Mouse (Mus musculus): ENCODE data around the gene Acsbg2. TPM values are rescaled to one million over a fixed set of nuclear protein-coding genes. Genes with fewer than 3 reads are reported as not detected.

The Acsbg2 gene
- total and polyA plus RNA-seq, 2 experiments from 2014 or later = not detected

DNA sequence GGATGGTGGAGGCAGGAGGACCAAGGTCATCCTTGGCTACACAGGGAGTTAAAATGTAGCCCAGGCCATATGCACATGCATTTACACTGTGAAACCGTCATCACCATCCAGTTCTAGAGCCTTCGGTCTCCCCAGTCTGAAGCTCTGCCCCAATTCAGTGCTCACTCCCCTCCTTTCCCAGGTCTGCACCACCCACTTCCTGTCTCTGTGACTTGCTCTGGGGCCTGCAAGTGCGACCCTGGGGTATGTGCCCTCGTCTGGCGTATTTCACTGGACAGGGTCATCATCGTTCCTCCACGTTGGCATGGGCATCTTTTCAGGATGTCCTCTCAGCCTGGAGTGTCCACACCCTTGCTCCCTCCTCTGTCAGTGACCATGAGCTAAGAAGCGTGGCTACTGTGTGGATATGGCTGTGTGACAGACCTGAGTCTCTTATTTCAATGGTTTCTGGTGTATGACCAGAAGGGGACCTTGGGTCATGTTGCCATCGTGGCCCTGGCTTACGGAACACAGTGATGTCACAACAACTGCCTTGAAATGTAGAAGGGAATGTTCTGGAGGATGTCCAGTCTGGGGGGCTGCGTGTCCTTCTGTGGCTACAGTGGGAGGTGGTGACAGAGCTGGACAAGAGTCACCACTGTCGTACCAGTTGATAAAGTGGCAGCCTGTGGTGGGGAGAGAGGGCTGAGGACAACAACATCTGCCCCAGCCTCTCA lies 847 bp upstream of the Acsbg2 start, which contains the start of gene 1700061G19Rik:
1700061G19Rik (plus strand) TSS at position 542 of the 716 bp plus-strand sequence.
- Histone ChIP-seq H3K9me3 (ENCODE audit: low read length) (no peaks in the 10 kb centered on the region), H3K4me2 (ENCODE audit: low read depth, low read length) (no peak within 1 kb of the TSS), H3K4me1 (ENCODE audit: insufficient read depth, low read length) (no peaks in the 10 kb centered on the region), H3K4me3 (ENCODE audit: low read length) (no peak within 1 kb of the TSS), H3K9ac (replicated peaks; ENCODE audit: low read length) (no peak within 1 kb of the TSS), H3K27me3 (ENCODE audit: insufficient read depth, low read length) (no peaks in the 10 kb centered on the region), H3K36me3 (ENCODE audit: insufficient read depth, low read length) (no peaks in the 10 kb centered on the region), H3K27ac (no peak within 1 kb of the TSS)
- 85% methylated on average over 12 of the region's 12 CpGs for WGBS
- DNase-seq (ENCODE audit: low spot score) (no peak), ATAC-seq (no peak)
- TF ChIP-seq CTCF (IDR thresholded peaks at IDR 0.05; ENCODE audit: low read depth) = no peak

DNA sequence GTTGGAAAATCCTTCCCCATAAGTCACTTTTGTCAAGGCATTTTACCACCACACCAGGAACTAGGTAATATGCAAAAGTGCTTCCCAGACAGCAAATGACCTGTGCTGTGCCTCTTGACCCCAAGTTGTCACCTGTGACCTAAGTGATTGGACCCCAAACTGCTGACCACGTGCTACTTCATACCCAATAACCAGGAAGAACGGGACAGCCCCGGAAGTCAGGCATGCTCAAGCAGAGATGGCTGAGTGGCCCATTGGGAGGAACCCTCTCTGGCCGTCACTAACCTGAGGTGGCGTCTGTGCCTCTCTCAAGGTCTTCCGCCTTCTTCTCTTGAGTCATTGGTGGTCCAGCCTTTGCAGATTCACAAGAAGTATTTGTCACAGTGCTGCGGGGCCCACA lies 1.7 kb downstream of the Acsbg2 start:
- Histone ChIP-seq H3K27me3 (ENCODE audit: insufficient read depth, low read length) (no peaks in the 10 kb centered on the region), H3K9me3 (ENCODE audit: low read length) (no peaks in the 10 kb centered on the region), H3K4me2 (ENCODE audit: low read depth, low read length) (no peak overlapping the region), H3K27ac (no peak overlapping the region), H3K4me3 (ENCODE audit: low read length) (no peak overlapping the region), H3K9ac (replicated peaks; ENCODE audit: low read length) (no peak overlapping the region), H3K36me3 (ENCODE audit: insufficient read depth, low read length) (no peaks in the 10 kb centered on the region), H3K4me1 (ENCODE audit: insufficient read depth, low read length) (no peaks in the 10 kb centered on the region)
- no peak for DNase-seq (ENCODE audit: low spot score)
- TF ChIP-seq CTCF (IDR thresholded peaks at IDR 0.05; ENCODE audit: low read depth) = no peak
- ATAC-seq = no peak
- 80% methylated on average over 7 of the region's 7 CpGs for WGBS

DNA sequence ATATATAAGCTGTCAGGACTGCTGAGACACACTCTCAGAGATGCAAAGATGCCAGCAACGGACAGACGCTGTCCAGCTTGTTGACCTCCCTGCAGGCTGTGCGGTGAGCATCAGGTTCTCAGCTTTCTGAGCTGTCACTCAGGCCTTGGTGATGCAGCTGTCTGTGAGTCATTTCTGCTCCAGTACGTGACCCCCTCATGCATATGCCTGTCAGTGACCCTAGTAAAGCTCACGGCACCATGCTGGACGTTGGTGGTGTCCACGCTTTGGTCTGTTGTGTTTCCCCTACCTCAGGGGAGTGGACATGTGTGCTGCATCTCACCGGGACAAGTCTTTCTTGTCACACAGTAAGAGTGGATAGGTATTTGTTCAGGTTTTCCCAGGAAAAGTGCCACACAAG lies 2.5 kb downstream of the Acsbg2 start:
- DNase-seq (ENCODE audit: low spot score) (no peak), ATAC-seq (no peak)
- H3K9me3 ChIP-seq (ENCODE audit: low read length) = no peaks in the 10 kb centered on the region
- no peaks in the 10 kb centered on the region for H3K27me3 ChIP-seq (ENCODE audit: insufficient read depth, low read length)
- TF ChIP-seq CTCF (IDR thresholded peaks at IDR 0.05; ENCODE audit: low read depth) = no peak
- no peaks in the 10 kb centered on the region for H3K36me3 ChIP-seq (ENCODE audit: insufficient read depth, low read length)
- no peak overlapping the region for H3K27ac ChIP-seq
- no peak overlapping the region for H3K9ac ChIP-seq (replicated peaks; ENCODE audit: low read length)
- WGBS = 68% methylated on average over 8 of the region's 8 CpGs
- no peak overlapping the region for H3K4me2 ChIP-seq (ENCODE audit: low read depth, low read length)
- H3K4me3 ChIP-seq (ENCODE audit: low read length) = no peak overlapping the region
- no peaks in the 10 kb centered on the region for H3K4me1 ChIP-seq (ENCODE audit: insufficient read depth, low read length)

DNA sequence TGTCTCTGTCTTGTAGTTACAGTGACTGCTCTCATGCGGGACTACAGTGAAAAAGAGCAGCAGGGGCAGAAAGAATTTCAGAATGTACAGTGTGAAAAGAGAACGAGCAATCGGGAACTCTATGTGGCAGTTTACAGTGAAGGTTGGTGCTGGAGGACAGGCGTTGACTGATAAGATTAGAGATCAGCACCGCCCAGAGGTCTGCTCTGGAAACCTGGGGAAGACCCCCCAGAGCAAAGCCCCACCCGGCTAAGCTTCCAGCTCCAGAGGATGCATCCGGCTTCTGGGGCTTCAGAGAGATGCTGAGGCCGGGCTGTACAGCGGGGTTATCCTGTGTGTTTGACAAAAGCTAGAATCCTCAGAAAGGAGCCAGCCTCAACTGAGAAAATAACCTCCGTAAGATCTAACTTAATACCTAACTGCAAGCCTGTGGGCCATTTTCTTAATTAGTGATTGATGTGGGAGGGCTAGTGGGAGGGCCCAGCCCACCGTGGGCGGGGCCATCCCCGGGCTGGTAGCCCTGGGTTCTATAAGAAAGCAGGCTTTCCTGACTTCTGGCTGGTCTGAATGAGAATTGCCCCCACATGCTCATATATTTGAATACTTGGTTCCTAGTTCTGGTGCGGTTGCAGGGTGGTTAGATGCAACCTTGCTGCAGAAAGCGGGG lies 3.8 kb downstream of the Acsbg2 start:
- Histone ChIP-seq H3K36me3 (ENCODE audit: insufficient read depth, low read length) (no peaks in the 10 kb centered on the region), H3K27ac (no peak overlapping the region), H3K4me2 (ENCODE audit: low read depth, low read length) (no peak overlapping the region), H3K4me3 (ENCODE audit: low read length) (no peak overlapping the region), H3K4me1 (ENCODE audit: insufficient read depth, low read length) (no peaks in the 10 kb centered on the region), H3K9me3 (ENCODE audit: low read length) (no peaks in the 10 kb centered on the region), H3K9ac (replicated peaks; ENCODE audit: low read length) (no peak overlapping the region), H3K27me3 (ENCODE audit: insufficient read depth, low read length) (no peaks in the 10 kb centered on the region)
- ATAC-seq = no peak
- WGBS = 74% methylated on average over 15 of the region's 15 CpGs
- no peak for TF ChIP-seq CTCF (IDR thresholded peaks at IDR 0.05; ENCODE audit: low read depth)
- no peak for DNase-seq (ENCODE audit: low spot score)

DNA sequence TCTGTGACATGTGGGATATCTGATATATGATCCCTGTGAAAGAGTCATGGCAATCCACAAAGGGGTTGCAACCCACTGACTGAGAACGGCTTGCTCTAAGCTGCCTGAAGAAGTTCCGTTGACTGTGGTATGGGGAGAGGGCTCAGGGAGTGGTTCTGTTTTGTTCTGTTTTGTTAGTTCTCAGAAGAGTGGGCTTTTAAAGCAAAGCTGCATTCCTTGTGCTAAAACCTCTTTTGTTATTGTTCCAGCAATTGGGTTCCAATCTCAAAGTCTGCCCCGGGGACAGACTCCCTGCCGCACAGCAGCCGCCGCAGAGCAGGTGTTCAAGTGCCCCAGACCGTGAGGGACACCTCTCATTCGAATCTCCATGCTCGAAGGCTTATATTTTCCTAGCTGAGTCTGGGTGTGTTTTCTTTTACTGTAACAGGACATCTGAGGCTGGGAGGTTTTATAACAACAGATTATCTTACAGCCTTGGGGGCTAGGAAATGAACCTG lies 4.7 kb downstream of the Acsbg2 start:
- H3K27ac ChIP-seq = no peak overlapping the region
- ATAC-seq (no peak), DNase-seq (ENCODE audit: low spot score) (no peak)
- no peaks in the 10 kb centered on the region for H3K27me3 ChIP-seq (ENCODE audit: insufficient read depth, low read length)
- no peaks in the 10 kb centered on the region for H3K9me3 ChIP-seq (ENCODE audit: low read length)
- TF ChIP-seq CTCF (IDR thresholded peaks at IDR 0.05; ENCODE audit: low read depth) = no peak
- no peaks in the 10 kb centered on the region for H3K36me3 ChIP-seq (ENCODE audit: insufficient read depth, low read length)
- no peaks in the 10 kb centered on the region for H3K4me1 ChIP-seq (ENCODE audit: insufficient read depth, low read length)
- H3K4me3 ChIP-seq (ENCODE audit: low read length) = no peak overlapping the region
- H3K4me2 ChIP-seq (ENCODE audit: low read depth, low read length) = no peak overlapping the region
- no peak overlapping the region for H3K9ac ChIP-seq (replicated peaks; ENCODE audit: low read length)
- whole genome bisulfite sequencing = 59% methylated on average over 9 of the region's 9 CpGs

DNA sequence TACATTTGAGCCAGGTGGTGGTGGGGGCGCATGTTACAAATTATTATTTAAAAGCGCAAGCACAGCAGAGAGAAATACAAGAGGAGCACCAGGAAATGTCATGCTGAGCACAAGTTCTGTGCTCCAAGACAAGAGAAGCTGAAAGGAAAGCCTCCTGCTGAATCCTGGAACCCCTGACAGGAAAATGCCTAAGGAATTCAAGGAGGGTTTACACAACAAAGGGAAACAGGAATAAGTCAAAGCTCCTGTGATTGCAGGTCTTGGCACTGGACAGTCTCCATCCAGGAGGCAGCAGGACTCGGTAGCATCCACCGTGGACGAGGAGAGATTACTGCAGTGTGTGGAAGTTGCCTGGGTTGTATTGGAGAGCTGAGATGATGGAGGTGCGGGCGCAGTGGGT lies 8.2 kb downstream of the Acsbg2 start:
- ATAC-seq = no peak

DNA sequence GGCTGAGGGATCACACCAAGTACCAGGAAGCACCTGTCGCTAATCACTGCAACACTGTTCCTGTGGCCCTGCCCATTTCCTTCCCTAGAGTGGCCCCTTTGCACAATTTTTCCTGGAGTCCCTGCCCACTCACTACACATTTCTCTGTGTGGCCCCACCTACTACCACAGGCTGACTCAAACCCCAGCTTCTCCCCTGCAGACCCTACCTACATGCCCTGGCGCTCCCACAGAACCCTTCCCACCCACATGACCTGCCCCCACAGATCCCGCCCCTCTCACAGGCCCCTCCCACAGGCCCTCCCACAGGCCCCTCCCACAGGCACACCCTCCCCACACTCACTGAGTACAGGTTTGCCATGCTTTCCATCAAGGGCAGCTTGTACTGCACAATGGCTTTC lies 13.1 kb downstream of the Acsbg2 start:
- no peak overlapping the region for H3K4me2 ChIP-seq (ENCODE audit: low read depth, low read length)
- no peaks in the 10 kb centered on the region for H3K9me3 ChIP-seq (ENCODE audit: low read length)
- ATAC-seq (no peak), DNase-seq (ENCODE audit: low spot score) (no peak)
- no peaks in the 10 kb centered on the region for H3K36me3 ChIP-seq (ENCODE audit: insufficient read depth, low read length)
- no peak overlapping the region for H3K9ac ChIP-seq (replicated peaks; ENCODE audit: low read length)
- 63% methylated on average over 3 of the region's 3 CpGs for WGBS
- H3K4me1 ChIP-seq (ENCODE audit: insufficient read depth, low read length) = no peaks in the 10 kb centered on the region
- no peak overlapping the region for H3K27ac ChIP-seq
- TF ChIP-seq CTCF (IDR thresholded peaks at IDR 0.05; ENCODE audit: low read depth) = no peak
- H3K4me3 ChIP-seq (ENCODE audit: low read length) = no peak overlapping the region
- H3K27me3 ChIP-seq (ENCODE audit: insufficient read depth, low read length) = no peaks in the 10 kb centered on the region

More for the DNA sequence above, 8.2 kb downstream of the Acsbg2 start:
- Histone ChIP-seq H3K27ac (no peak overlapping the region), H3K9me3 (ENCODE audit: low read length) (no peaks in the 10 kb centered on the region), H3K36me3 (ENCODE audit: insufficient read depth, low read length) (no peaks in the 10 kb centered on the region), H3K9ac (replicated peaks; ENCODE audit: low read length) (no peak overlapping the region), H3K4me1 (ENCODE audit: insufficient read depth, low read length) (no peaks in the 10 kb centered on the region), H3K4me2 (ENCODE audit: low read depth, low read length) (no peak overlapping the region), H3K4me3 (ENCODE audit: low read length) (no peak overlapping the region), H3K27me3 (ENCODE audit: insufficient read depth, low read length) (no peaks in the 10 kb centered on the region)
- DNase-seq (ENCODE audit: low spot score) = no peak
- TF ChIP-seq CTCF (IDR thresholded peaks at IDR 0.05; ENCODE audit: low read depth) = no peak
- 74% methylated on average over 7 of the region's 7 CpGs for WGBS

Data from hindbrain, postnatal 0 days (tissue).